Mouse (Mus musculus) limb, embryonic 12.5 days (tissue): ENCODE results near the gene Hook2. TPM values are rescaled to one million over a fixed set of nuclear protein-coding genes. Genes with fewer than 3 reads are reported as not detected.

Experiments used
- ATAC-seq: fragments of 200-750 bp; cut with Nextera tagmentation; 2 replicates; pipeline ENCODE4 v1.8.0; 2017; ENCODE audit warnings: low read depth, moderate TSS enrichment; ENCODE audit not compliant: insufficient number of reproducible peaks, insufficient read depth, low FRiP score, low TSS enrichment
- H3K27ac ChIP-seq: fragments of 300-500 bp; sonication (generic); 2 replicates; pipeline ENCODE4 v1.5.1; 2016; ENCODE audit warnings: mild to moderate bottlenecking, moderate library complexity
- H3K27me3 ChIP-seq: fragments of 300-500 bp; sonication (generic); 2 replicates; pipeline ENCODE4 v1.6.1; 2016; ENCODE audit warnings: mild to moderate bottlenecking, moderate library complexity
- H3K36me3 ChIP-seq: fragments of 300-500 bp; sonication (generic); 2 replicates; pipeline ENCODE4 v1.6.1; 2016; ENCODE audit warnings: mild to moderate bottlenecking, moderate library complexity
- H3K4me1 ChIP-seq: fragments of 300-500 bp; sonication (generic); replicated peaks from 2 replicates; pipeline ENCODE4 v1.6.1; 2016
- H3K4me2 ChIP-seq: fragments of 300-500 bp; sonication (generic); 2 replicates; pipeline ENCODE4 v1.6.1; 2016; ENCODE audit warnings: mild to moderate bottlenecking, moderate library complexity
- H3K4me3 ChIP-seq: fragments of 300-500 bp; sonication (generic); replicated peaks from 2 replicates; pipeline ENCODE4 v1.5.1; 2016; ENCODE audit warnings: mild to moderate bottlenecking
- H3K9ac ChIP-seq: fragments of 300-500 bp; sonication (generic); replicated peaks from 2 replicates; pipeline ENCODE4 v1.6.1; 2016; ENCODE audit warnings: mild to moderate bottlenecking, moderate library complexity
- H3K9me3 ChIP-seq: fragments of 300-500 bp; sonication (generic); 2 replicates; pipeline ENCODE4 v1.6.1; 2016; ENCODE audit warnings: mild to moderate bottlenecking, moderate library complexity
- WGBS: fragments of 180-500 bp; shearing (Covaris S2); methylation state at CpG from one replicate; pipeline ENCODE4 v1.1.7; 2016; 5-methylcytosine and 5-hydroxymethylcytosine counted together
- polyA plus RNA-seq: library from polyadenylated mRNA; unstranded; fragments of >200 nt; fragmentation: Nextera tagmentation; extraction: Ambion mirVana; gene quantifications from 2 replicates; pipeline ENCODE4 v1.2.1, GENCODE M21; 2016

Gene Hook2
- polyA plus RNA-seq, 1 experiment from 2014 or later, result 19.7 TPM

DNA sequence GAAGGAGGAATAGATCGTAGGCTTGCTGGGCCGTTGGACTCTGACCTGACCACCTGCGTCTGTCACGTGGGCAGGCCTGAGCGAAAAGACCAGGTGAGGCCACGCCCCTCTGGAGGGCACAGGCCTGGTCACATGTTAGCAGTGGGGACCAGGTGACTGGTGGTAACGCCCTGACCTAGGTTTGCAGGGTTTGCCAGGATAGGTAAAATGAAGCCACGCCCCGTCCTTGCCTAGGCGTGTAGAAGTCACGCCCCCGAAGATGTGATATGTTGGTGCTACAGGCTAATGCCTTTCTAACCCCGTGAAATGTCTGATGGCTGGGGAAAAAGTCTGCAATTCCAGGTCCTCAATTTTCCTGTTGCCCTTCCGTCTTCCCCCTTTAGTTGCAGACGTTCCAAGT is 433 bp downstream of the Hook2 start:
- Histone ChIP-seq H3K27ac (0 out of 2 replicates have a peak overlapping the region, but pooled peaks have one; percentile 53), H3K4me3 (peak overlapping the region; percentile 61), H3K9ac (peak overlapping the region; percentile 66), H3K4me1 (peaks cover 24% of the 10 kb centered on the region), H3K9me3 (no peaks in the 10 kb centered on the region), H3K36me3 (no peaks in the 10 kb centered on the region; the same call in 1 of the 2 replicates), H3K27me3 (peaks cover 32% of the 10 kb centered on the region), H3K4me2 (peak overlapping the region; percentile 82)
- WGBS, result 2% methylated on average over 15 of the region's 15 CpGs
- ATAC-seq, result peak; percentile 38; the same call in 1 of the 2 replicates

DNA sequence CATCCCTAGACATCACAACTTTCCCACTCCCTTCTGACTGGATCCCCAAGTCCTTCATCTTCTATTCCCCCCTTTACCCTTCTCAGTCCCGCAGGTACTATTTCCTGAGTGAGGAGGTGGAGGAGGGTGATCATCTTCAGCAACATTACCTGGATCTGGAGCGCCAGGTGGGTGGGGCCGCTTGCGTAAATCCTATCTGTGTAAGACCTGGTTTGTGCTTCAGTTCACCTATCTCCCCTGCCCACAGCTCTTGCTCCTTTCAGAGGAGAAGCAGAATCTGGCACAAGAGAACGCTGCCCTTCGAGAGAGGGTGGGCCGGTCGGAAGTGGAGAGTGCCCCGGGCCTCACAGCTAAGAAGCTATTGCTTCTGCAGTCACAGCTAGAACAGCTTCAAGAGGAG is 4.0 kb downstream of the Hook2 start:
- 90% methylated on average over 9 of the region's 9 CpGs for WGBS
- Histone ChIP-seq H3K27ac (no peak overlapping the region), H3K9ac (no peak overlapping the region), H3K4me2 (no peak overlapping the region), H3K27me3 (peaks cover 41% of the 10 kb centered on the region), H3K4me3 (no peak overlapping the region), H3K9me3 (no peaks in the 10 kb centered on the region), H3K36me3 (peaks cover 4% of the 10 kb centered on the region; the same call in 1 of the 2 replicates), H3K4me1 (peaks cover 17% of the 10 kb centered on the region)
- ATAC-seq, result no peak

DNA sequence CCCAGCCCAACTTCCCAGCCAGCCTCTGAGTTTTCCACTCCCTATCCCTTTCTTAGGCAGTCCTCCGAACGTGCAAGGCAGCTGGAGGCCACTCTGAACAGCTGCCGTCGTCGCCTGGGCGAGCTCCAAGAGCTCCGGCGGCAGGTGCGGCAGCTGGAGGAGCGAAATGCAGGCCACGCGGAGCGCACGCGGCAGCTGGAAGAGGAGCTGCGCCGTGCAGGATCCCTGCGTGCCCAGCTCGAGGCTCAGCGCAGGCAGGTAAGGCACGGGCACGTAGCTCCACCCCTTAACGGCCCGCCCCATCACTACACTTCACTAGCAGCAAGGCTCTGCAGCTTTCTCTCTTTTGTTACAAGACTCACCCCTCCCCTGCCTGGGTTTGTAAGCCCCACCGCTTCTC is 5.3 kb downstream of the Hook2 start:
- H3K36me3 ChIP-seq, result peaks cover 4% of the 10 kb centered on the region; the same call in 1 of the 2 replicates
- H3K9me3 ChIP-seq, result no peaks in the 10 kb centered on the region
- WGBS, result 21% methylated on average over 25 of the region's 25 CpGs
- no peak overlapping the region; the same call in 1 of the 2 replicates for H3K9ac ChIP-seq
- H3K27me3 ChIP-seq, result peaks cover 41% of the 10 kb centered on the region
- 0 out of 2 replicates have a peak overlapping the region, but pooled peaks have one; percentile 11 for H3K4me2 ChIP-seq
- peaks cover 14% of the 10 kb centered on the region for H3K4me1 ChIP-seq
- ATAC-seq, result no peak
- peak overlapping the region; percentile 11; the same call in 1 of the 2 replicates for H3K4me3 ChIP-seq
- H3K27ac ChIP-seq, result no peak overlapping the region

DNA sequence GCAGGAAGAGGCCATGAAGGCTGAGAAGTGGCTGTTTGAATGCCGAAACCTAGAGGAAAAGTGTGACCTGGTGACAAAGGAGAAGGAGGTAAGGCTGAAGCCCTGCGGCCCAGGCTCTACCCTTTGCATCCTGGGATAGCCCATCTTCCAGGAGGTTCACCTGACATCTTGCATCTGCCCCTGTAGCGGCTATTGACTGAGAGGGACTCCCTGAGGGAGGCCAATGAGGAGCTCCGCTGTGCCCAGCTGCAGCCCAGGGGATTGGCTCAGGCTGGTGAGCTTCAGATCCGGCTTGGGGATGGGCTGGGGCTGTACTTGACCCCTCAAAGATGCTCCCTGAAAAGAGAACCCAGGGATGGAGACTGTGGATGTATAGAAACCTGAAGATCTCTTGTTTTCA is 6.6 kb downstream of the Hook2 start:
- H3K4me2 ChIP-seq, result no peak overlapping the region
- WGBS, result 79% methylated on average over 5 of the region's 5 CpGs
- peaks cover 8% of the 10 kb centered on the region for H3K4me1 ChIP-seq
- ATAC-seq, result no peak
- peaks cover 4% of the 10 kb centered on the region; the same call in 1 of the 2 replicates for H3K36me3 ChIP-seq
- H3K27ac ChIP-seq, result no peak overlapping the region
- H3K27me3 ChIP-seq, result peaks cover 41% of the 10 kb centered on the region
- H3K4me3 ChIP-seq, result no peak overlapping the region
- no peaks in the 10 kb centered on the region for H3K9me3 ChIP-seq
- no peak overlapping the region for H3K9ac ChIP-seq

DNA sequence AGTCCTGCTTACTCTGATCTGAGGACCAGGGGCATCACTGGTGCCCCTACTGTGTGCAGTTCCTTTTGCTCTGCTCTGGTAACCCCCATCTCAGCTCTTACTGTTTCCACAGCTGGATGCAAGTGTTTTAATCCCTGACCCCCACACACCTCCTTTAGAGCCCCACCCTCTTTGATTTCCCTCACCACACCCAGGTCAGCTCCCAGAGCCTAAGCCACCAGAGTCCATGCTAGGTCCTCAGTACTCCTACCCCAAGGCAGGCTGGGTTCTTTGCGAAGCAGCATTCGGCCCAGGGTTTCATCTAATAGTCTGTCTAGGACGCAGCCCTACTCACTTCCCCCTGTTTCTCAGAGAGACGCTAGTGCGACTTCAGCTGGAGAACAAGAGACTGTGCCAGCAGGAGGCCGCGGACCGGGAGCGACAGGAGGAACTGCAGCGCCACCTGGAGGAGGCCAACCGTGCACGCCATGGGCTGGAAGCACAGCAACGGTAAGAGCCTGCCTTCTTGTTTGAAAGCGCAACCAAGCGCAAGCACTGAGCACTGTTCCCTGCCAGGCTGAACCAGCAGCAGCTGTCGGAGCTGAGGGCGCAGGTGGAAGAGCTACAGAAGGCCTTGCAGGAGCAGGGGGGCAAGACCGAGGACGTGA is 7.4 kb downstream of the Hook2 start:
- H3K9me3 ChIP-seq, result no peaks in the 10 kb centered on the region
- H3K4me2 ChIP-seq, result peak overlapping the region; percentile 39
- H3K27ac ChIP-seq, result no peak overlapping the region
- peaks cover 8% of the 10 kb centered on the region for H3K4me1 ChIP-seq
- peak overlapping the region; percentile 44; the same call in 1 of the 2 replicates for H3K9ac ChIP-seq
- 7% methylated on average over 19 of the region's 19 CpGs for WGBS
- peaks cover 8% of the 10 kb centered on the region; the same call in 1 of the 2 replicates for H3K36me3 ChIP-seq
- peak overlapping the region; percentile 2; the same call in 1 of the 2 replicates for H3K4me3 ChIP-seq
- peaks cover 41% of the 10 kb centered on the region for H3K27me3 ChIP-seq
- peak; percentile 30; the same call in 1 of the 2 replicates for ATAC-seq

DNA sequence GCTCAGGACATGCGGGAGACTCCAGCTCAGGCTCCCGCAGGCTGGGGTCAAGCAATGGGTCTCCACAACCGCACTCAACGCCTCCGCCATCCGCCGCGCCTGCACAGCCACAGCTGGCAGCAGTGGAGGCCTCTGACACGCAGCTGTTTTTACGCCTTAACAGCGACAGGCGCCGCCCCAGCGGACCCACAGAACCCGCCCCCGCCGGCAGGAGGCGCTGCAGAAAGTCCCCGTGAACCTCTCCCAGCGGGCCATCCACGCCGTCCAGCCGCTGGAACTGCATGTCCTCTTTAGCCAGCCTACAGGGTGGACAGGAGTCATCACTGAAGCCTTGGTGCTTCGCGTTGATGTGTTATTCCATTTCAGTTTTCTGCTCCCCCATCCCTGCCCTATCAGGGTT is 17.3 kb downstream of the Hook2 start:
- WGBS, result 9% methylated on average over 25 of the region's 25 CpGs
- Histone ChIP-seq H3K36me3 (0 out of 2 replicates have a peak, but pooled peaks cover 2% of the 10 kb centered on the region), H3K4me2 (no peak overlapping the region), H3K4me1 (no peaks in the 10 kb centered on the region; the same call in 1 of the 2 replicates), H3K4me3 (no peak overlapping the region), H3K27me3 (peaks cover 59% of the 10 kb centered on the region), H3K9me3 (0 out of 2 replicates have a peak, but pooled peaks cover 3% of the 10 kb centered on the region), H3K27ac (no peak overlapping the region), H3K9ac (no peak overlapping the region)
- no peak for ATAC-seq

DNA sequence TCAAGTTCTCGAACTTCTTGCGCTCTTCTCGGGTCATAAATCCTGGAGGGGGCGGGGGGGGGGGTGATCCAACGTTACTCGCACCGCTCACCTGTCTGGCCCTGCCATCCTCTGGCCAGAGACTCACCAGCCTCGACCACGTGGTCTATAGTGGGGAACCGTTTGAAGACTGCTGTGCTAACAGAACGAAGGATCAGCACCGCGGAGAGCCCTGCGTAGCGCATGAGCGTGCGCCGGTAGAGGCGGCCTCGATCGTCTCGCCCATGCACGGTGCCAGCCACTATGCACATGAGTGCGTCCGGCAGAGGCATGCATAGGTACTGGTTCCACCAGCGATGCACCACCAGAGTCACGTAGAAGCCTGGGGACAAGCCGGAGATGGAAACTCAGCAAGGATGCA is 20.8 kb downstream of the Hook2 start:
- H3K9me3 ChIP-seq, result 0 out of 2 replicates have a peak, but pooled peaks cover 3% of the 10 kb centered on the region
- no peak overlapping the region for H3K4me3 ChIP-seq
- H3K27me3 ChIP-seq, result peaks cover 82% of the 10 kb centered on the region
- WGBS, result 13% methylated on average over 28 of the region's 28 CpGs
- no peak overlapping the region for H3K4me2 ChIP-seq
- H3K36me3 ChIP-seq, result no peaks in the 10 kb centered on the region
- no peak for ATAC-seq
- H3K9ac ChIP-seq, result no peak overlapping the region
- peaks cover 5% of the 10 kb centered on the region for H3K4me1 ChIP-seq
- no peak overlapping the region for H3K27ac ChIP-seq

DNA sequence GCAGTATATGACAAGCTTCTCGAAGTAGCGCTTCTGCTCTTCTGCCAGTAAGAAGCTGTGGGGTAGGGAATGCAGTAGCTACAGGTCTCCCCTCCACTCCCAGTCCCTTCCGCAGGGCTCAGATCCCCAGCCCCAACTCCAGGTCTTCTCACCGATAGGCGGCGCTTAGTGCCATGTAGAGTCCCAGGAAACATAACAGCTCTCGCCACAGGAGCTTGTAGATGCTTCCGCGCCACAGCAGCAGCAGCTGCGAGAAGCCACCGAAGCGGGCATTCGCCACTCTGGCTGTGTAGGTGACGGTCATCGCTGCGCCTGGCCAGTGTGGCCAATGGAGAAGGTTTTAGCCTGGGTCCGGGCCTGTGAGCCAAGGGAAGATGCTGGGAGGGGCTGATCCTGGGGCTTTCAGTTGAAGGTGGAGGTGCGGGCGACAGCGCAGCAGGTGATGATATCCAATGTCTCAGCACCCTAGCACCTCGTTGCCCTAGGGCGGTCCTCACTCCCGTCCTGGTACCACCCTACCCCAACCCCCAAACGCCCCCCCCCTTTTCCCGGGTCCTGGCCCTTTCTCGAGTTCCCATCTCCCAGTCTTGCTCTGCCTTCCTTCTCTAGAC is 22.9 kb downstream of the Hook2 start:
- peaks cover 64% of the 10 kb centered on the region for H3K27me3 ChIP-seq
- peak overlapping the region; percentile 56 for H3K4me2 ChIP-seq
- H3K4me3 ChIP-seq, result peak overlapping the region; percentile 32
- no peak overlapping the region for H3K27ac ChIP-seq
- H3K9ac ChIP-seq, result peak overlapping the region; percentile 44; the same call in 1 of the 2 replicates
- ATAC-seq, result no peak
- peaks cover 5% of the 10 kb centered on the region; the same call in 1 of the 2 replicates for H3K4me1 ChIP-seq
- H3K9me3 ChIP-seq, result 0 out of 2 replicates have a peak, but pooled peaks cover 3% of the 10 kb centered on the region
- H3K36me3 ChIP-seq, result peaks cover 14% of the 10 kb centered on the region
- 6% methylated on average over 25 of the region's 26 CpGs for WGBS

DNA sequence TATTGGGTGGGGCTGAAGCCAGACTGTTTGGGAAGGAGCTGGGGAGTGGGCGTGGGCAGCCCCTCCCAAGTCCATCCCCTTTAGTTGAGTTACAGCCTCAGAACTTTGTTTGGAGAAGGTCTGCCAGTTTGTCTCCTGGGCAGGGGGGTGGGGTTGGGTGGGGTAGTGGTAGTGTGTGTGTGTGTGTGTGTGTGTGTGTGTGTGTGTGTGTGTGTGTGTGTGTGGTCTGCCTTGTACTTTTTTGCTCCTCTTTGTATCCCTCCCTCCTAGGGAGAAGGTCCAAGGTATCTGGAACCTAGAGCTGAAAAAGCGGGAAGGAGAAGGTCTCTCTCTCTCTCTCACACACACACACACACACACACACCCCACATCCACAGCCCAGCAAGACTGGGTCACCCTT is 24.0 kb downstream of the Hook2 start, which contains the start of gene Best2:
Best2 (minus strand) TSS at position 101 of the 400 bp plus-strand sequence.
- peaks cover 25% of the 10 kb centered on the region for H3K36me3 ChIP-seq
- 38% methylated on average over 1 of the region's 2 CpGs for WGBS
- H3K27ac ChIP-seq, result no peak within 1 kb of the TSS
- ATAC-seq, result no peak
- H3K4me3 ChIP-seq, result peak within 1 kb of the TSS; percentile 32
- peaks cover 5% of the 10 kb centered on the region; the same call in 1 of the 2 replicates for H3K4me1 ChIP-seq
- peak within 1 kb of the TSS; percentile 44; the same call in 1 of the 2 replicates for H3K9ac ChIP-seq
- H3K9me3 ChIP-seq, result no peaks in the 10 kb centered on the region
- peaks cover 53% of the 10 kb centered on the region for H3K27me3 ChIP-seq
- H3K4me2 ChIP-seq, result peak within 1 kb of the TSS; percentile 56

DNA sequence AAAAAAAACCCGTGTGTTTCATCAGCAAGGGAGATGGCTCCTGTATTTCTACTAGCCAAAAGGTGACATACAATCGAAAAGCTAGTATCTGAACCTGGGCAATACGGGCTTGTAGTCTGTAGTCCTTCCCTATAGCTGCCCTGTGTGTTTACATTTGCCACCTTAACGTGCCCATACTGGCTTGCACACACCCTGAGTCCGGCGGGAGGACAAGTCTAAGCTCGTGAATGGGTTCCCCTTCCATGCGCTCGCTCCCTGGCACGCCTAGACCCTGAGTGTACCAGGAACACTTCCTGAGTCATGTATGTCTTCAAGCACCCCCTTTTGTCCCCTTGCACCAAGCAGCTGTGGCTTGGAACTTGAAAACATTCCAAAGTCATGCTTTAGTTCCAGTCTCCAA is 26.3 kb downstream of the Hook2 start:
- Histone ChIP-seq H3K4me3 (no peak overlapping the region), H3K9me3 (no peaks in the 10 kb centered on the region), H3K4me2 (no peak overlapping the region), H3K27ac (no peak overlapping the region), H3K27me3 (peaks cover 33% of the 10 kb centered on the region), H3K4me1 (peaks cover 5% of the 10 kb centered on the region; the same call in 1 of the 2 replicates), H3K9ac (no peak overlapping the region), H3K36me3 (peaks cover 47% of the 10 kb centered on the region)
- 67% methylated on average over 10 of the region's 10 CpGs for WGBS
- ATAC-seq, result no peak

DNA sequence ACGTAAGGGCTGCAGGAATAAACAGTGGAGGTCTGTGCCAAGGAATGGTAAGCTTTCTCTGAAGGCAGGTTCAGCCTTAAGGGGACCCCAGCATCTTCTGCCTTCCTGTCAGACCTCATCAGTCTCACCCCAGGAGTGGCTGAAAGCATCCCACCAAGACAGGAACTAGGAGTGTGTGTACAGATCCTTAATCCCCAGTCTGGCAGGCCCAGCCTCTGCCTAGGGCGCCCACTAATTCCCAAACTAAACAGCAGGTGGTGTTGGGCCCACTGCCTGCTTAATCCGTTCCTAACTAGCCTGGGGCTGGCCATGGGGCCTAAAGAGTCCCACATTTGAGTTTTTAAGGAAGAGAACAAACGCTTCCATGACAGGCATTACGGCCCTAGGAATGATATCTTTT is 26.8 kb downstream of the Hook2 start:
- H3K27me3 ChIP-seq, result peaks cover 28% of the 10 kb centered on the region
- no peak overlapping the region for H3K4me3 ChIP-seq
- WGBS, result 61% methylated on average over 5 of the region's 5 CpGs
- no peak overlapping the region for H3K27ac ChIP-seq
- no peak overlapping the region for H3K4me2 ChIP-seq
- no peaks in the 10 kb centered on the region for H3K9me3 ChIP-seq
- no peak overlapping the region for H3K9ac ChIP-seq
- no peak for ATAC-seq
- H3K4me1 ChIP-seq, result peaks cover 5% of the 10 kb centered on the region; the same call in 1 of the 2 replicates
- peaks cover 52% of the 10 kb centered on the region for H3K36me3 ChIP-seq
